Mouse (Mus musculus): ENCODE data around the gene Robo1.
"Not testable (repeated sequence)": the region's sequence is repeated elsewhere in the genome, so short reads cannot be mapped to it uniquely, and the experiment has no call there.

Gene Robo1

DNA sequence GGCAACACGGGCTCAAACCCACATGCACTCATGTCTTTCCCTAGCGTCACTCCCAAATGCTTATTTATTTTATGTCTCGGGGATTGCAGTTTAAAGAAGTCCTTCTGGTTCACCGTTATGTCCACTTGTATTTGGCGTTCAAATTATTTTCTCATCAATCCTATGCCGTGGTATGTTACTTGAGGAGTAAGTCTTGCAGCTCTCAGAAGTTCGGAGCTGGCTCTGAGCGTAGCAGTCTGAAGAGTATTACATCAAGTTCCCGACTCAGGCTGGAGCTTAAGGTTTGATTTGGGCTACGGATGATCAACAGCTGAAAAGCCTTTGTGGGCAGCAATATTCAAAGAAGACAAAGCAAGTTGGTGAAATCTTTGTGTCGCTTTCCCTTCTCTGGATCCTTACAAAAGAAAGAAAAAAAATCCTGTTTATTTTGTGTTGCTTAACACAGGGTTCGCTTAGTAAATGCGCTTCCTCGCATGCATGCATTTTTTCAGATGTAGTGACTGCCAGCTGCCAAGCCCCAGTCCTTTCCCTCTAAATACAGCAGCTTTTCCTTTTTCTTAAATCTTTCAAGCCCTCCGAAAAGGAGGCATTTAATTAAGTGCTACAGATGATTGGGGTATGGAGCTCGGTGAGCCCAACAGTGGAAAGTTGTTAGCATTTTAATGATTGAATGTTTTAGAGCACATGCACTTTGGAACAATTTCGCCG is 136.5 kb downstream of the Robo1 start:
- DNase-seq (ENCODE audit: low spot score), result no peak

DNA sequence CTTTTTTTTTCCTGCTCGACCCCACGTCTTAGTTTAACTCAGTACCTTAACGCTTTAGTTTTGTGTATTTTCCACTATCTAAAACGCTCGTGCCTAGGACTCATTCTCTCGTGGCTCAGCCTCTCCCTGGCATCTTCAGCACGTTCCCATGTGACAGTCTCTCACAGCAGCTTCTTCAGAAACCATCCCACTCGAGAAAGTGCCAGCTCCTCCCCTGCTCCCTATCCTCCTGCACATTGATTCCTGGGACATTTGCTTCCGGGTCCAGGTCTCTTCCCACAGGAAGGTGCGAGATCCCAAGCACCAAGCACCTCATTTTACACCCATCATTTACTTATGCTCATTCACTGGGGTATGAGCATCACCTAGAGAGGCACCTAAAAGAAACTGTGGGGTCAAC is 150.0 kb downstream of the Robo1 start:
- DNase-seq (ENCODE audit: low spot score), result no peak

- DNase-seq (ENCODE audit: low spot score), result no peak
Observed at GRCm38 (mm10) chr16:72458576-72458975, 150.5 kb downstream of the Robo1 start.

DNA sequence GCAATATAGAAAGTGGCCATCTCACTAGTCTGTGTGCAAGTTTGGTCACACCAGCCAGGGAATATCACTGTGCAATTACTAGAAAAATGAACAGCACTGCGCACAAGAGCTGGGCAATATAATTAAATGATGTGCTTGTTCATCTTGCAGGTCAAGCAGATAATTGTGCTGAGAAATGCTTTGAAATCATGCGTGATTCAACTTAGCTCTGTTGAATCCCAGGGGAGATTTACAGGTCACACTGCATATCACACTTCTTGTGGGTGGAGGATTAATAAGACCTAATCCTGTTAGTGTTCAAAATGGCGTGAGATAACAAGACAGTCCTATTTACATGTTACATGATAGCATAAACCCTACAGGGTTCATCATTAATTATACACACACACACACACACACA is 157.6 kb downstream of the Robo1 start:
- DNase-seq (ENCODE audit: low spot score), result no peak

- no peak for DNase-seq (ENCODE audit: low spot score)
Observed at GRCm38 (mm10) chr16:72470037-72470673, 162.0 kb downstream of the Robo1 start.

DNA sequence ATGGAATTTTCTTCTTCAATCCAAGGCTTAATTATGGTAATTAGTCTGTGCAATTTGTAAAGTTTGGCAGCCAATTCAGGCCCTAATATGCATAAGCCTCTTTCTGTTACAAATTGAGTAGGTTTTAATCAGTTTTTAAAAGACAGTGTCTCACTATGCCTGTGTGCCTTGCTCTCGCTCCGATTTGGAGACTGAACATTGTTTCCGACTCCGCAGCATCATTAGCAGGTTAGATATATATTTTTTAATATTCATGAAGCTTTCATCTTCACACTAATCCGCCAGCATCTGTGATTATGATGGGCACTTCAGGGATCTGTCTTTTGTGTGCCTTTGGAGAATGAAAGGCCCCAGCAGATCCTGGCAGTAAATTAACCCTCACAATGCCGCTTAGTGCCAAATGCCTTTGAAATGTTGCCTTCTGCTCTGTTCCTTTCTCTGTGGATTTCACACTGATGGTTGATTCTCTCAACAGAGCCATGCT is 202.7 kb downstream of the Robo1 start:
- DNase-seq (ENCODE audit: low spot score), result no peak

GRCm38 (mm10) chr16:72531337-72531736 is 223.2 kb downstream of the Robo1 start:
- DNase-seq (ENCODE audit: low spot score), result no peak

DNA sequence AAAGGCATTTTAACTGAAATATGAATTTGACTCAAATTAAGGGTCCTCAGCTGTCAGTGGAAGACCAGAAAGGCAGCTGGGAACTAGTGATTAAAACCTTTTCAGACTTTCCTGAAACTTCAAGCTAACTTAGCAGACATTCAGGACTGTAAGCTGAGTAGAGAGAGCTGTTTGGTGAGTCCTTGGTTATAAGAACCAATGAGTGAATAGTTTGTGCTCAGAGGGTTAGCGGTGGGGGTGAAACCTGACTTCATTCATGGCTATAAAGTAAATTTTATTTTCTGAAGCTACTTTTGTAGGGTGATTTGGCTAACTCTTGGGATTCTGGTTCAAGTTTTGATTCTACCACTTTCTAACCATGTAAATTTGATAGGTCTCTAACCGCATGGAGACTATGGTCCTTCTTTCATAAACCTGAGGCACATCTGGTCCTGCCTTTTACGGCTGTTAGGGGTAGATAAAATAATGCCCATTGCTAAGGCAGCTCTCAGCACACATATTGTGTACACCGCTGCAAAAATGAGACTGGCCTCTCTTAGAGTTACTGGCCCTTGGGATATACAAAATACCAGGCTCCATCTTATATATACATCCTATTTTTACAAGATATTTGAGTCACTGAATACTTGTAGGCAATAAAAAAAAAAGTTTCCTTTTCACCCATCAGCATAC is 225.9 kb downstream of the Robo1 start:
- no peak for DNase-seq (ENCODE audit: low spot score)

- DNase-seq (ENCODE audit: low spot score), result no peak
Observed at GRCm38 (mm10) chr16:72538171-72538570, 230.1 kb downstream of the Robo1 start.

- DNase-seq (ENCODE audit: low spot score), result no peak
Observed at GRCm38 (mm10) chr16:72543928-72544327, 235.8 kb downstream of the Robo1 start.

DNA sequence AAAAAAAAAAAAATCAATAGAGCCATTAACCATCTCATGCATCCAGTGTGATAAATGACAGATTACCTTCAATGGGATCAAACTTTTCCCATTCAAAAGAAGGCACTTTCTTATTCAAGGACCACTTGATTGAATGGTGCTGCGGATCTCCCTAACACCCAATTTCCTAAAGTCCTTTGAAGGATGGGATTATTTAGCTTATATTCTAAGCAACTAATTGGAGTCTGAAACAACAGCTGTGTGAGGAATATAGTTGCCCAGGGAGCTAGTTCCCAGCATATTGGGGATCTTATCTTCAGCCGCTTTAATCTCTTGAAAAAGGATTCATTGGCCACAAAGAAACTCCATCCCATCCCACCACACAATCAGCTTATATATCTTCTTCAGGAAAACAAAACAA is 236.8 kb downstream of the Robo1 start:
- no peak for DNase-seq (ENCODE audit: low spot score)

- no peak for DNase-seq (ENCODE audit: low spot score)
Observed at GRCm38 (mm10) chr16:72551672-72552243, 243.7 kb downstream of the Robo1 start.

DNA sequence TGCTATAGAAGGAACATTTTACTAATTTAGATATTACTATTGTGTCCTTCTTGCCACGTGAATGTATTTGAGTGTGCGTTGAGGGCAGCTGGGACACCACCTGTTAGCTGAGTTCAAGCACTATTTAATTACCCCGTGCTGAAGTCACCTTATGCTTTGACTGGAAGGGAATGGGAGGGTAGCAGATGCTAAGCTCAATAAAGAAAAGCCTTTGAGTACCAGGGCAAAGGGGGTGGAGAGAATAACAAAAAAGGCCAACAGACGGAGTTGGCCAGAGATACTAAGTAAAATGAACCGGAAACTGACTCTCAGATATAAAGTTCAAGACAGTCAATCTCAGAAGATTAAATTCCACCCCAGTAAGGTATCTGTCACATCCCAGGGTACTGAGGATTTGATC is 245.6 kb downstream of the Robo1 start:
- no peak for DNase-seq (ENCODE audit: low spot score)

DNA sequence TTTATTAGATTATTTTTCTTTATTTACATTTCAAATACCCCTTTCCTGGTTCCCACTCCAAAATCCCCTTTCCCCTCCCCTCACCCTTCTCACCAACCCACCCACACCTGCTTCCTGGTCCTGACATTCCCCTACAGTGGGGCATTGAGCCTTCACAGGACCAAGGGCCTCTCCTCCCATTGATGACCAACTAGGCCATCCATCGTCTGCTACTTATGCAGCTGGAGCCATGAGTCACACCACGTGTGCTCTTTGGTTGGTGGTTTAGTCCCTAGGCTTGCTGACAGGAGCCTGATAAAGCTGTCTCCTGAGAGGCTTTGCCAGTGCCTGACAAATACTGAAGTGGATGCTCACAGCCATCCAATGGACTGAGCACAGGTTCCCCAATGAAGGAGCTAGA is 254.0 kb downstream of the Robo1 start:
- not testable (repeated sequence) for DNase-seq (ENCODE audit: low spot score)

DNA sequence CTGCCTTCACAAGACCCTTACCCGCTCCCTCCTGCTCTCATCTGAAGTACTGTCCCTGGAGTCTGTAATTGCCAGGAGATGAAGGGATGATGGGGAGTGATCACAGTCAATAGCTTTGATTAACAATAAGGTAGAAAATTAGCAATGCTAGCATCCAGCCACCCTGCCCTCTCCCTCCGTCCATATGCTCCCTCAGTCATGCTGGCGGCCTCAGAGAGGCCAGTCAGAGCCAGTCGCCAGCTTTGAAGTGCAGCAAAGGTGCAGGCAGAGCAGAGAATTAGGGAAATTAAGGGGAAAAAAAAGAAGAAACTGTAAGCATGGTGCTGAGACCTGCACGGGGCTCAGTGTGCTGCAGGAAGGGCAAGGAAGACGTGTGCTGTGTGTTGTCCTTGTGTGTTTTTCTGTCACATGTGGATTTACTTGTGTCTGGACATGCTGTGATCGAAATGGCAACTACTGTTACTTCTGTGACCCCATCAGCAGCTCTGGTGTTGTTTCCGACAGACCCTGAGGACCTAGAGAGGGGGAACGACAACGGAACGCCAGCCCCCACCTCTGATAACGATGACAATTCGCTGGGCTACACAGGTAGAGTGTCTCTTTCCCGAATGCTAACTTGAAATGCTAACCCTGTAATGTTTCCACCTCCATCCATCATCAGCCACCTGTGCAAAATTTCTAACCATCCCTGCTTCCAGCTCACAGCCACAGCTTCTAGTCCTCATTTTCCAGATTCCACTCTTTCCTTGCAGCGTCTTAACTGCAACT is 255.3 kb downstream of the Robo1 start:
- no peak for DNase-seq (ENCODE audit: low spot score)

DNA sequence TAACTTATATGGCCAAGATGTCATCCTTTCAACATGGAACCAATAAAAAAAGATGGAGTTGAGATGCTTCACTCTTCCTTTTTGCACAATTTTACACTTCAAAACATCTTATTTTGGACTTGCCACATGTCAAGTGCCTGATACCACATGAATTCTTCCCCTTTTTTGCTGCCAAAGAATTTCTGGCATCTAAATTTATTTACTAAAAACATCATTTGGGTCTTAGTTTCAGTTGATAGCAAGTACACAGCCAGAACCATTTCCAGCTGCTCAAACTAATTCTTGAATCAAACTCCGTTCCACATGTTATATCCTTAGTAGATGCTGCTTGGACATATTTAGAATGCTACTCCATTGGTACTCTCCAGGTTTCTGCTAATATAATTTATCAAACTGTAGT is 267.1 kb downstream of the Robo1 start:
- DNase-seq (ENCODE audit: low spot score), result no peak

- no peak for DNase-seq (ENCODE audit: low spot score)
Observed at GRCm38 (mm10) chr16:72576956-72577355, 268.9 kb downstream of the Robo1 start.

- no peak for DNase-seq (ENCODE audit: low spot score)
Observed at GRCm38 (mm10) chr16:72584454-72585159, 276.5 kb downstream of the Robo1 start.

DNA sequence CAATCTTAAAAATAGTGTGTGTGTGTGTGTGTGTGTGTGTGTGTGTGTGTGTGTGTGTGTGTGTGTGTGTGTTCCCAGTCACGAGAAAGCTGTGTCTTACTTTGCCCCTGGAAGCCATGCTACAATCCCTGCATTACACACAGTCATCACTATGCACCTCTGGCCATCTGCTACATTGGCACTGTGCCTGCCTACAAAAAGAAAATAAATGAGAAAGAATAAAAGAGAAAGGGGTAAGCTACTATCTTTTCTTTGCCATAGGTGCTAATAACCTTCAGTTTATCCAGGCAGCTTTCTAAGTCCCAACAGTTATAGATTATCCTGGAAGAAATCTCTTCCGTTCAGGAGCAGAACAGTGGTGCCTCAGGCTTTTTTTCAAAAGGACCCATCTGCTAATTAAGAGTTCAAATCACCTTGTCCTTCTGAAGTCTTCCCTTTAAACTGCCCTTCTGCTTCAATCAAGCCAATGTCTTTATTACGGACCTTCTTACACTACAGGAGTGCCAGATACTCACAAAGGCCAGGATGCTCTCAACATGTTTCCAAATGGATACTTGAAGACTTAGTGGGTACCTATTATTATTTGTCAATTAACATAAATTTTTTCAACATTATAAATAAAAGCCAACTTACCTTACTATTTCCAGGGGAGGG is 277.2 kb downstream of the Robo1 start:
- DNase-seq (ENCODE audit: low spot score), result no peak

- DNase-seq (ENCODE audit: low spot score), result no peak
Observed at GRCm38 (mm10) chr16:72587376-72588072, 279.4 kb downstream of the Robo1 start.
